Mouse (Mus musculus) G1E (cell line): ENCODE measurements around the gene Spty2d1.

ENCODE experiments used
- CTCF ChIP-seq: IDR thresholded peaks from 2 replicates; pipeline ENCODE4 v1.5.1; 2012; ENCODE audit warnings: low read depth, low read length, inconsistent platforms, mixed read lengths
- GATA1 ChIP-seq: IDR thresholded peaks from 2 replicates; pipeline ENCODE4 v1.6.1; 2012; ENCODE audit warnings: borderline replicate concordance, low read length, inconsistent platforms, mixed read lengths
- POLR2AphosphoS5 ChIP-seq: IDR thresholded peaks from 2 replicates; pipeline ENCODE4 v1.6.1; 2012; ENCODE audit warnings: low read depth, low read length, inconsistent platforms; ENCODE audit not compliant: insufficient replicate concordance

GRCm38 (mm10) chr7:46957831-46958691 is 50.1 kb downstream of the Spty2d1 start, which contains the start of gene Uevld:
- TF ChIP-seq CTCF, result no peak
- no peak for TF ChIP-seq GATA1
- no peak for TF ChIP-seq POLR2AphosphoS5
